Mouse (Mus musculus) forebrain, postnatal 0 days (tissue): ENCODE results near the gene Dnajc14. TPM values are rescaled to one million over a fixed set of nuclear protein-coding genes. Genes with fewer than 3 reads are reported as not detected.

Experiments
- ATAC-seq: fragments of 200-750 bp; cut with Nextera tagmentation; 2 replicates; pipeline ENCODE4 v1.8.0; 2017; ENCODE audit warnings: mild to moderate bottlenecking, moderate library complexity
- DNase-seq: peaks from one replicate; pipeline ENCODE4 v3.0.0-alpha.2; 2015
- H3K27ac ChIP-seq: fragments of 300-500 bp; sonication (generic); 2 replicates; pipeline ENCODE4 v1.5.1; 2014; ENCODE audit warnings: low read depth, mild to moderate bottlenecking, antibody characterized with exemption, low read length, moderate library complexity, mixed read lengths
- H3K27me3 ChIP-seq: fragments of 300-500 bp; sonication (generic); 2 replicates; pipeline ENCODE4 v1.6.1; 2014; ENCODE audit warnings: mild to moderate bottlenecking, low read length, mixed read lengths; ENCODE audit not compliant: insufficient read depth
- H3K36me3 ChIP-seq: fragments of 300-500 bp; sonication (generic); 2 replicates; pipeline ENCODE4 v1.6.1; 2014; ENCODE audit warnings: mild to moderate bottlenecking, moderate library complexity; ENCODE audit not compliant: insufficient read depth
- H3K4me1 ChIP-seq: fragments of 300-500 bp; sonication (generic); 2 replicates; pipeline ENCODE4 v1.6.1; 2014; ENCODE audit warnings: antibody characterized with exemption; ENCODE audit not compliant: insufficient read depth
- H3K4me2 ChIP-seq: fragments of 300-500 bp; sonication (generic); 2 replicates; pipeline ENCODE4 v1.6.1; 2014; ENCODE audit warnings: low read depth, mild to moderate bottlenecking, moderate library complexity
- H3K4me3 ChIP-seq: fragments of 300-500 bp; sonication (generic); 2 replicates; pipeline ENCODE4 v1.5.1; 2014; ENCODE audit warnings: low read depth, low read length, mixed read lengths
- H3K9ac ChIP-seq: fragments of 300-500 bp; sonication (generic); 2 replicates; pipeline ENCODE4 v1.6.1; 2014; ENCODE audit warnings: mild to moderate bottlenecking
- H3K9me3 ChIP-seq: fragments of 300-500 bp; sonication (generic); 2 replicates; pipeline ENCODE4 v1.6.1; 2016; ENCODE audit warnings: low read length
- CTCF ChIP-seq: sonication (generic); IDR thresholded peaks from 2 replicates; pipeline ENCODE4 v1.5.1; 2016; ENCODE audit warnings: antibody characterized with exemption, control low read depth, low read depth
- WGBS: fragments of 180-500 bp; shearing (Covaris S2); extraction: QIAGEN DNeasy Blood & Tissue Kit; methylation state at CpG from one replicate; pipeline ENCODE4 v1.1.7; 2014; 5-methylcytosine and 5-hydroxymethylcytosine counted together
- polyA plus RNA-seq: library from polyadenylated mRNA; unstranded; fragments of >200 nt; fragmentation: Nextera tagmentation; extraction: Ambion mirVana; gene quantifications from 2 replicates; pipeline ENCODE4 v1.2.1, GENCODE M21; 2015
- total RNA-seq: library from RNA; depleted of rRNA; stranded (reverse); fragments of >200 nt; gene quantifications from 2 replicates; pipeline ENCODE4 v1.2.3, GENCODE M21; 2014; rRNA removed

The Dnajc14 gene
- total and polyA plus RNA-seq, 2 experiments from 2014 or later, result 38.2 to 45.7 TPM

DNA sequence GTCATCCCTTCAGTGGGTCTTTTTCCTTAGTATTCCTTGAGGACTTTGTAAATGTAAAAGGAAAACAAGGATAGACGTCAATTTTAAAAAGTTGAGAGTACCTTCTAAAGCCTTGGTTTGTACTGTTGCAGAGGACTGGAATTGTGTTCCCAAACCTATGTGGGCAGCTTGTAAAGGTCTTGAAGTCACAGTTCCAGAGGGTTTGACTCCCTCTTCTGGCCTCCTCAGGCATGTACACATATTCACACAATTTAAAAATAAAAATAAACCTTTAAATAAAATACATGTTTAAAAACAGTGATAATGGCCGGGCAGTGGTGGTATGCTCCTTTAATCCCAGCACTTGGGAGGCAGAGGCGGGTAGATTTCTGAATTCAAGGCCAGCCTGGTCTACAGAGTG, 62.2 kb downstream of the Dnajc14 start:
- 89% methylated on average over 3 of the region's 3 CpGs for WGBS
- DNase-seq, result no peak

DNA sequence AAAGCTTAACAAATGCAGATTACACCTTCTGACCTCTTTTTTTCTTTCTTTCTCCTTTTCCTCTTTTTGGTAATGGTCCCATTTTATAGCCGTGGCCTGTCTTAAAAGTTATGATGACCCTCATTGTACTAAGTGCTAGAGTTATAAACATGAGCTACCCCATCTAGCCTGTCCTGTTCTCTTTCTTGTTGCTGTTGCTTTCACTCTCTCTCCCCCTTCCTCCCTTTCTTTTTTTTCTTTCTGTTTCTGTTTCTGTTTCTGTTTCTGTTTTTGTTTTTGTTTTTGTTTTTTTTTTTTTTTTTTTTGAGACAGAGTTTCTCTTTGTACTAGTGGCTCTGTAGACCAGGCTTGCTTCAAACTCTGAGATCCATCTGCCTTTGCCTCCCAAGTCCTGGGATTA, 62.7 kb downstream of the Dnajc14 start:
- H3K4me3 ChIP-seq, result no peak overlapping the region
- no peaks in the 10 kb centered on the region for H3K4me1 ChIP-seq
- H3K27ac ChIP-seq, result no peak overlapping the region
- DNase-seq (no peak), ATAC-seq (no peak)
- no peak overlapping the region for H3K4me2 ChIP-seq
- H3K36me3 ChIP-seq, result peaks cover 21% of the 10 kb centered on the region
- no peaks in the 10 kb centered on the region for H3K27me3 ChIP-seq
- WGBS, result 96% methylated on average over 1 of the region's 1 CpGs
- no peak for TF ChIP-seq CTCF
- no peak overlapping the region for H3K9ac ChIP-seq
- H3K9me3 ChIP-seq, result no peaks in the 10 kb centered on the region

More for the DNA sequence above, 62.2 kb downstream of the Dnajc14 start:
- no peak overlapping the region for H3K4me3 ChIP-seq
- H3K4me1 ChIP-seq, result no peaks in the 10 kb centered on the region
- no peaks in the 10 kb centered on the region for H3K27me3 ChIP-seq
- no peaks in the 10 kb centered on the region for H3K9me3 ChIP-seq
- ATAC-seq, result no peak
- no peak overlapping the region for H3K27ac ChIP-seq
- TF ChIP-seq CTCF, result no peak; the same call in 1 of the 2 replicates
- H3K36me3 ChIP-seq, result peaks cover 17% of the 10 kb centered on the region
- no peak overlapping the region for H3K4me2 ChIP-seq
- H3K9ac ChIP-seq, result no peak overlapping the region

Other genes starting within 250 kb of the Dnajc14 start
- gene Pa2g4, start 238.1 kb upstream of the Dnajc14 start, total RNA-seq, result 119 and 122 TPM in 2 replicates
- gene Pa2g4, start 238.1 kb upstream of the Dnajc14 start, polyA plus RNA-seq, result 128 and 135 TPM in 2 replicates
- gene Erbb3, start 214.4 kb upstream of the Dnajc14 start, total RNA-seq, result 1.3 and 1.4 TPM in 2 replicates
- 0.41 and 0.68 TPM in 2 replicates for gene Erbb3, start 214.4 kb upstream of the Dnajc14 start, polyA plus RNA-seq
- 859 and 1,363 TPM in 2 replicates for gene Rps26, start 177.3 kb upstream of the Dnajc14 start, total RNA-seq
- gene Rps26, start 177.3 kb upstream of the Dnajc14 start, polyA plus RNA-seq, result 436 and 640 TPM in 2 replicates
- 8.4 and 15.6 TPM in 2 replicates for gene Ikzf4, start 158.1 kb upstream of the Dnajc14 start, total RNA-seq
- 6.3 and 11.3 TPM in 2 replicates for gene Ikzf4, start 158.1 kb upstream of the Dnajc14 start, polyA plus RNA-seq
- gene Suox, start 130.0 kb upstream of the Dnajc14 start, total RNA-seq, result 10.6 and 12.6 TPM in 2 replicates
- gene Suox, start 130.0 kb upstream of the Dnajc14 start, polyA plus RNA-seq, result 8.4 and 10.1 TPM in 2 replicates
- gene Rab5b, start 107.8 kb upstream of the Dnajc14 start, total RNA-seq, result 133 TPM in 2 replicates
- 104 and 118 TPM in 2 replicates for gene Rab5b, start 107.8 kb upstream of the Dnajc14 start, polyA plus RNA-seq
- 0.85 and 1.2 TPM in 2 replicates for gene Pmel, start 99.9 kb upstream of the Dnajc14 start, total RNA-seq
- 0.67 and 0.86 TPM in 2 replicates for gene Pmel, start 99.9 kb upstream of the Dnajc14 start, polyA plus RNA-seq
- 8.5 and 10.0 TPM in 2 replicates for gene Cdk2, start 99.0 kb upstream of the Dnajc14 start, total RNA-seq
- gene Cdk2, start 99.0 kb upstream of the Dnajc14 start, polyA plus RNA-seq, result 9.9 and 10.3 TPM in 2 replicates
- 5.6 and 7.2 TPM in 2 replicates for gene Dgka, start 59.2 kb upstream of the Dnajc14 start, total RNA-seq
- 4.3 and 4.8 TPM in 2 replicates for gene Dgka, start 59.2 kb upstream of the Dnajc14 start, polyA plus RNA-seq
- gene Pym1, start 56.2 kb upstream of the Dnajc14 start, total RNA-seq, result 67.7 and 68.4 TPM in 2 replicates
- gene Pym1, start 56.2 kb upstream of the Dnajc14 start, polyA plus RNA-seq, result 51.6 and 61.2 TPM in 2 replicates
- 0.57 and 0.69 TPM in 2 replicates for gene Mmp19, start 13.2 kb upstream of the Dnajc14 start, total RNA-seq
- 0.33 and 0.36 TPM in 2 replicates for gene Mmp19, start 13.2 kb upstream of the Dnajc14 start, polyA plus RNA-seq
- gene Tmem198b, start 308 bp downstream of the Dnajc14 start, total RNA-seq, result 9.5 and 12.9 TPM in 2 replicates
- 12.9 and 14.6 TPM in 2 replicates for gene Tmem198b, start 308 bp downstream of the Dnajc14 start, polyA plus RNA-seq
- 54.6 and 59.6 TPM in 2 replicates for gene Sarnp, start 13.3 kb downstream of the Dnajc14 start, total RNA-seq
- 146 and 167 TPM in 2 replicates for gene Sarnp, start 13.3 kb downstream of the Dnajc14 start, polyA plus RNA-seq
- 6.3 and 8.3 TPM in 2 replicates for gene Ormdl2, start 17.6 kb downstream of the Dnajc14 start, total RNA-seq
- gene Ormdl2, start 17.6 kb downstream of the Dnajc14 start, polyA plus RNA-seq, result 13.2 and 16.1 TPM in 2 replicates
- 15.7 and 19.1 TPM in 2 replicates for gene Gdf11, start 87.7 kb downstream of the Dnajc14 start, total RNA-seq
- 4.3 and 6.7 TPM in 2 replicates for gene Gdf11, start 87.7 kb downstream of the Dnajc14 start, polyA plus RNA-seq
- gene Cd63, start 96.9 kb downstream of the Dnajc14 start, total RNA-seq, result 11.7 and 25.2 TPM in 2 replicates
- 168 and 188 TPM in 2 replicates for gene Cd63, start 96.9 kb downstream of the Dnajc14 start, polyA plus RNA-seq
- gene Rdh5, start 118.8 kb downstream of the Dnajc14 start, total RNA-seq, result 4.1 and 5.8 TPM in 2 replicates
- 6.9 and 10.2 TPM in 2 replicates for gene Rdh5, start 118.8 kb downstream of the Dnajc14 start, polyA plus RNA-seq
- 120 and 149 TPM in 2 replicates for gene Bloc1s1, start 120.0 kb downstream of the Dnajc14 start, total RNA-seq
- 246 and 305 TPM in 2 replicates for gene Bloc1s1, start 120.0 kb downstream of the Dnajc14 start, polyA plus RNA-seq
- 7.7 and 12.7 TPM in 2 replicates for gene Itga7, start 129.8 kb downstream of the Dnajc14 start, total RNA-seq
- 5.8 and 7.7 TPM in 2 replicates for gene Itga7, start 129.8 kb downstream of the Dnajc14 start, polyA plus RNA-seq
- gene Mettl7b, start 156.9 kb downstream of the Dnajc14 start, total RNA-seq, result not detected in 2 replicates
- gene Mettl7b, start 156.9 kb downstream of the Dnajc14 start, polyA plus RNA-seq, result not detected in 2 replicates
- gene Olfr9, start 185.4 kb downstream of the Dnajc14 start, total RNA-seq, result not detected in 2 replicates
- gene Olfr9, start 185.4 kb downstream of the Dnajc14 start, polyA plus RNA-seq, result not detected in 2 replicates
- gene Olfr763, start 206.7 kb downstream of the Dnajc14 start, total RNA-seq, result not detected in 2 replicates
- not detected in 2 replicates for gene Olfr763, start 206.7 kb downstream of the Dnajc14 start, polyA plus RNA-seq
- gene Olfr764-ps1, start 235.8 kb downstream of the Dnajc14 start, total RNA-seq, result not detected in 2 replicates
- not detected in 2 replicates for gene Olfr764-ps1, start 235.8 kb downstream of the Dnajc14 start, polyA plus RNA-seq
- not detected in 2 replicates for gene Olfr765, start 245.9 kb downstream of the Dnajc14 start, total RNA-seq
- gene Olfr765, start 245.9 kb downstream of the Dnajc14 start, polyA plus RNA-seq, result not detected in 2 replicates